Mouse (Mus musculus): ENCODE data around the gene Gli2.

Gli2 gene

GRCm38 (mm10) chr1:118994482-118995105 lies 58.8 kb downstream of the Gli2 start:
- DNase-seq (ENCODE audit: low read depth), result no peak

GRCm38 (mm10) chr1:118993775-118994174 lies 59.6 kb downstream of the Gli2 start:
- DNase-seq (ENCODE audit: low read depth), result no peak

GRCm38 (mm10) chr1:118988331-118988730 lies 65.1 kb downstream of the Gli2 start:
- no peak for DNase-seq (ENCODE audit: low read depth)

- no peak for DNase-seq (ENCODE audit: low read depth)
Observed at GRCm38 (mm10) chr1:118987538-118987937, 65.9 kb downstream of the Gli2 start.

- no peak for DNase-seq (ENCODE audit: low read depth)
Observed at GRCm38 (mm10) chr1:118983389-118983788, 70.0 kb downstream of the Gli2 start.

GRCm38 (mm10) chr1:118982805-118983211 lies 70.6 kb downstream of the Gli2 start:
- no peak for DNase-seq (ENCODE audit: low read depth)

- DNase-seq (ENCODE audit: low read depth), result no peak
Observed at GRCm38 (mm10) chr1:118981943-118982804, 71.2 kb downstream of the Gli2 start.

- DNase-seq (ENCODE audit: low read depth), result no peak
Observed at GRCm38 (mm10) chr1:118980636-118981035, 72.8 kb downstream of the Gli2 start.

- no peak for DNase-seq (ENCODE audit: low read depth)
Observed at GRCm38 (mm10) chr1:118976596-118976995, 76.8 kb downstream of the Gli2 start.

- DNase-seq (ENCODE audit: low read depth), result no peak
Observed at GRCm38 (mm10) chr1:118975376-118975775, 78.0 kb downstream of the Gli2 start.

GRCm38 (mm10) chr1:118970068-118970467 lies 83.4 kb downstream of the Gli2 start:
- DNase-seq (ENCODE audit: low read depth), result no peak

GRCm38 (mm10) chr1:118969409-118969808 lies 84.0 kb downstream of the Gli2 start:
- no peak for DNase-seq (ENCODE audit: low read depth)

GRCm38 (mm10) chr1:118968661-118969179 lies 84.7 kb downstream of the Gli2 start:
- no peak for DNase-seq (ENCODE audit: low read depth)

- no peak for DNase-seq (ENCODE audit: low read depth)
Observed at GRCm38 (mm10) chr1:118967976-118968375, 85.4 kb downstream of the Gli2 start.

GRCm38 (mm10) chr1:118967281-118967680 lies 86.1 kb downstream of the Gli2 start:
- DNase-seq (ENCODE audit: low read depth), result no peak

- DNase-seq (ENCODE audit: low read depth), result no peak
Observed at GRCm38 (mm10) chr1:118958644-118959043, 94.8 kb downstream of the Gli2 start.

- DNase-seq (ENCODE audit: low read depth), result no peak
Observed at GRCm38 (mm10) chr1:118955791-118956190, 97.6 kb downstream of the Gli2 start.

GRCm38 (mm10) chr1:118954434-118955301 lies 98.8 kb downstream of the Gli2 start:
- DNase-seq (ENCODE audit: low read depth), result no peak

- no peak for DNase-seq (ENCODE audit: low read depth)
Observed at GRCm38 (mm10) chr1:118953031-118953430, 100.4 kb downstream of the Gli2 start.

GRCm38 (mm10) chr1:118952318-118952717 lies 101.1 kb downstream of the Gli2 start:
- DNase-seq (ENCODE audit: low read depth), result no peak

GRCm38 (mm10) chr1:118948407-118948806 lies 105.0 kb downstream of the Gli2 start:
- no peak for DNase-seq (ENCODE audit: low read depth)

- no peak for DNase-seq (ENCODE audit: low read depth)
Observed at GRCm38 (mm10) chr1:118947221-118947620, 106.2 kb downstream of the Gli2 start.
